Mouse (Mus musculus): ENCODE data around the gene Etnk1. TPM values are rescaled to one million over a fixed set of nuclear protein-coding genes. Genes with fewer than 3 reads are reported as not detected.
"Not testable (repeated sequence)": the region's sequence is repeated elsewhere in the genome, so short reads cannot be mapped to it uniquely, and the experiment has no call there.

Gene Etnk1
- total and polyA plus RNA-seq, 3 experiments: 27.1 to 33.4 (median 32.8) TPM

DNA sequence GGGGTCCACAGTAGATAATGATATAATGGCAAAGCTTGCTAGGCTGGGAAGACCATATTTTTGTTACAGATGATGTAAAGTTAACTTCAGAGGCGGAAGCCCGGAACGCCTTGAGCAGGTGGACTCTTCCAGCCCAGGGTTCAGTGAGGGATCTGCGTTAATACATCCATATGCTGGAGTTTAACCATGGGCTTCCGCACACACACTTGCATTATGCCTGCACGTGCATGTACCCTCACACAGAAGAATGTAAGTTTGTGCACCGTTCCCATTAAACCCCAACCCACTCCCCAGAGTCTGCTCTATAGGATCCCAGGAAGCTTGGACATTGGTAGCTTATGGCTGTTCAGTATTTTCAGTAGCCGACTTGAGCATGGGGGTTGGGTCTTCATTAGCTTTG lies 4.0 kb downstream of the Etnk1 start:
- H3K79me2 ChIP-seq (replicated peaks; ENCODE audit: control insufficient read depth, extremely low read depth, insufficient read depth, poor library complexity, severe bottlenecking): peaks cover 72% of the 10 kb centered on the region
- H3K4me3 ChIP-seq (replicated peaks in 1 of 3; ENCODE audit: low read depth in 2 of 3, low read length in 2 of 3, poor library complexity in 1 of 3): no peak overlapping the region
- no peak for DNase-seq (ENCODE audit: extremely low read depth)
- H3K36me3 ChIP-seq (replicated peaks in 1 of 2; ENCODE audit: control insufficient read depth in 1 of 2, insufficient read depth in 1 of 2, low read length in 1 of 2): peaks cover 12 to 46% of the 10 kb centered on the region in 2 experiments
- peak overlapping the region; percentile 64 for H3K4me2 ChIP-seq (ENCODE audit: insufficient read depth, low read depth, poor library complexity, severe bottlenecking)
- dilution Hi-C loops (cut with MboI; ENCODE audit: extremely low pct_ligation_motif_present, extremely low pct_unique_long_range_greater_than_20kb, low sequenced_read_pairs): no loop called here
- no peak overlapping the region for H3K9ac ChIP-seq (ENCODE audit: insufficient read depth, low read depth)
- in situ Hi-C loops (cut with MboI; ENCODE audit: low pct_ligation_motif_present, low pct_unique_long_range_greater_than_20kb, low sequenced_read_pairs): no loop called here
- peak overlapping the region; percentile 95; the same call in 1 of the 2 replicates for H3K27ac ChIP-seq (ENCODE audit: insufficient read depth, low read depth)
- no peaks in the 10 kb centered on the region for H3K27me3 ChIP-seq (replicated peaks)
- TF ChIP-seq E2F4 (IDR thresholded peaks at IDR 0.05; ENCODE audit: insufficient replicate concordance, low read depth, low read length): no peak
- no peak for TF ChIP-seq HCFC1 (IDR thresholded peaks at IDR 0.05; ENCODE audit: low read depth, low read length)
- TF ChIP-seq EP300 (IDR thresholded peaks at IDR 0.05; ENCODE audit: low read length): no peak
- no peak for TF ChIP-seq TBP (conservative IDR thresholded peaks at IDR 0.05; ENCODE audit: low read depth, low read length)
- TF ChIP-seq CHD1 (IDR thresholded peaks at IDR 0.05; ENCODE audit: low read depth, low read length): no peak
- no peak for TF ChIP-seq IRF4 (IDR thresholded peaks at IDR 0.05; ENCODE audit: low read depth, low read length)
- no peaks in the 10 kb centered on the region for H3K9me3 ChIP-seq (replicated peaks; ENCODE audit: low read length)
- peaks cover 20 to 45% of the 10 kb centered on the region in 2 experiments for H3K4me1 ChIP-seq (ENCODE audit: control insufficient read depth in 1 of 2, insufficient read depth in 2 of 2)

DNA sequence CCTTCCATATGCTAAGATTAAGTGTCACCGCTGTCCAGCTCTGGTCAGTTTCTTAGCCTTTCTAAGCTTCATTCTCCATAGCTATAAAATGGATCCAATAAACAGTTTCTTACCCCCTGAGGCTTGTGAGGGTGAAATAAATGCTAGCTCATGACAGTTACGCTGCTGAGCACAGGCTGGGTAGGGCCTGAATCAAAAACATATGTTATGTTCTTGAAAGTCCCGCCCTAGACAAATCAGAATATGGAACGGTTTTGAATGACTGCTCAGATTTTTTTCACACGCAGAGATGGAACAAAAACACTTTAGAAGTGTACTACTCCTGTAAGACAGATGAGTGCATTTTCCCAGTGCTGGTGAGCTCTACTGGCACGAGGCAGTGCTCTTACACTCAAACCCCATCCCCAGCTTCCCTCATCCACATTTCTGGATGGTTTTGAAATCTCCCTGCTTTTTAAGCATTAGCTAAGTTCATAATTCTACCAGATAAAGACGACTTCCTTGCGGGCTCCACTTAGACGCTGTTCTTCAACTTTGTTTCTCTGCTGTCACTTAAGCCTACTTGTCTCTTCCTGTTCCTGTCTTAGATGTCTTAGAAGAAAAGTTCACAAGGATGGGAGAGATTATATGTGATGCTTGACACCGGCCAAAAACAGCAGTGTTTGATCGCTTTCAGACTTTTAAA lies 4.9 kb downstream of the Etnk1 start:
- Histone ChIP-seq H3K4me1 (ENCODE audit: control insufficient read depth in 1 of 2, insufficient read depth in 2 of 2) (peaks cover 20 to 40% of the 10 kb centered on the region in 2 experiments), H3K4me3 (replicated peaks in 1 of 3; ENCODE audit: low read depth in 2 of 3, low read length in 2 of 3, poor library complexity in 1 of 3) (no peak overlapping the region), H3K9me3 (replicated peaks; ENCODE audit: low read length) (no peaks in the 10 kb centered on the region), H3K9ac (ENCODE audit: insufficient read depth, low read depth) (no peak overlapping the region), H3K4me2 (ENCODE audit: insufficient read depth, low read depth, poor library complexity, severe bottlenecking) (peak overlapping the region; percentile 64; the same call in 1 of the 2 replicates), H3K27me3 (replicated peaks) (no peaks in the 10 kb centered on the region), H3K27ac (ENCODE audit: insufficient read depth, low read depth) (0 out of 2 replicates have a peak overlapping the region, but pooled peaks have one; percentile 11), H3K79me2 (replicated peaks; ENCODE audit: control insufficient read depth, extremely low read depth, insufficient read depth, poor library complexity, severe bottlenecking) (peaks cover 81% of the 10 kb centered on the region), H3K36me3 (replicated peaks in 1 of 2; ENCODE audit: control insufficient read depth in 1 of 2, insufficient read depth in 1 of 2, low read length in 1 of 2) (peaks cover 17 to 55% of the 10 kb centered on the region in 2 experiments)
- in situ Hi-C loops (cut with MboI; ENCODE audit: low pct_ligation_motif_present, low pct_unique_long_range_greater_than_20kb, low sequenced_read_pairs): no loop called here
- no peak for DNase-seq (ENCODE audit: extremely low read depth)
- 0 out of 2 replicates have a peak, but pooled peaks have one; percentile 10 for TF ChIP-seq ZNF384 (IDR thresholded peaks at IDR 0.05; ENCODE audit: low read depth, low read length)
- no peak for TF ChIP-seq CTCF (conservative IDR thresholded peaks at IDR 0.05 in 1 of 2, IDR thresholded peaks at IDR 0.05 in 1 of 2; ENCODE audit: low read depth in 2 of 2, low read length in 2 of 2)
- dilution Hi-C loops (cut with MboI; ENCODE audit: extremely low pct_ligation_motif_present, extremely low pct_unique_long_range_greater_than_20kb, low sequenced_read_pairs): no loop called here

DNA sequence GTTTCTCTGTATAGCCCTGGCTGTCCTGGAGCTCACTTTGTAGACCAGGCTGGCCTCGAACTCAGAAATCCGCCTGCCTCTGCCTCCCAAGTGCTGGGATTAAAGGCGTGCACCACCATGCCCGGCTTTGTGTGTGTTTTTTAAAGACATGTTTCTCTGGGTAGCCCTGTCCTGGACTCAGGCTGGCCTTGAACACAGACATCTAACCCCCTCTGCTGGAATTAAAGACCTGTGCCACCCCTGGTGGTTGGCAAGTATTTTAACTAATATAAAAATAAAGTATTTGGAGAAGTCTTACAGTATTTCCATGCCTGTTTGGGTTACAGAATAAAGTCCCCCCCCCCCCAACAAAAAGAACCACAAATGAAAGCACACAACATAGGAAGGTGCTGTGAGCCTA lies 5.7 kb downstream of the Etnk1 start:
- dilution Hi-C loops (cut with MboI; ENCODE audit: extremely low pct_ligation_motif_present, extremely low pct_unique_long_range_greater_than_20kb, low sequenced_read_pairs); in situ Hi-C loops (cut with MboI; ENCODE audit: low pct_ligation_motif_present, low pct_unique_long_range_greater_than_20kb, low sequenced_read_pairs); H3K27ac ChIP-seq (ENCODE audit: insufficient read depth, low read depth); H3K27me3 ChIP-seq (replicated peaks); DNase-seq (ENCODE audit: extremely low read depth); H3K9me3 ChIP-seq (replicated peaks; ENCODE audit: low read length); H3K4me2 ChIP-seq (ENCODE audit: insufficient read depth, low read depth, poor library complexity, severe bottlenecking); H3K4me3 ChIP-seq (replicated peaks in 1 of 3; ENCODE audit: low read depth in 2 of 3, low read length in 2 of 3, poor library complexity in 1 of 3); H3K9ac ChIP-seq (ENCODE audit: insufficient read depth, low read depth): not testable (repeated sequence)
- peaks cover 20 to 47% of the 10 kb centered on the region in 2 experiments for H3K4me1 ChIP-seq (ENCODE audit: control insufficient read depth in 1 of 2, insufficient read depth in 2 of 2)
- H3K79me2 ChIP-seq (replicated peaks; ENCODE audit: control insufficient read depth, extremely low read depth, insufficient read depth, poor library complexity, severe bottlenecking): peaks cover 82% of the 10 kb centered on the region
- peaks cover 20 to 63% of the 10 kb centered on the region in 2 experiments for H3K36me3 ChIP-seq (replicated peaks in 1 of 2; ENCODE audit: control insufficient read depth in 1 of 2, insufficient read depth in 1 of 2, low read length in 1 of 2)

Data from CH12.LX (cell line).